Mouse (Mus musculus): Measurements from ENCODE around the gene Slc41a1.

Gene Slc41a1

DNA sequence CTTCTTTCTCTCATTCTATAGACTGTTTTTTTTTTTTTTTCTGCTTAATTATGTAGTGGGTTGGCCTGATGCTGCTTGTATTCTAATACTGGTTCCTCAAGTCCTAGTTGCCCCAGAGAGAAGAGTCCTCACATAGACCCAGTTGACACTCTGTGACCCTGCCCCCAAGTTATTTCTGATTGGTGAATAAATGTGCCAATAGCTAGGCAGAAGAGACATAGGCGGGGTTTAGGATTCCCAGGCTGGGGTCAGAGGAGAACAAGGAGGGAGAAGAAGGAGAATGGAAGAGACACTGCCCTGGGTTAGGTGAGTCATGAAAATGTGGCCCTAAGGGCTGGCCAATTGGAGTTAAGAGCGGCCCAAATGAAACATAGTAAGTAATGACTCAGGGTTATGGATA, 52.5 kb downstream of the Slc41a1 start:
- intact Hi-C loops (cut with DNase I): no loop called here

DNA sequence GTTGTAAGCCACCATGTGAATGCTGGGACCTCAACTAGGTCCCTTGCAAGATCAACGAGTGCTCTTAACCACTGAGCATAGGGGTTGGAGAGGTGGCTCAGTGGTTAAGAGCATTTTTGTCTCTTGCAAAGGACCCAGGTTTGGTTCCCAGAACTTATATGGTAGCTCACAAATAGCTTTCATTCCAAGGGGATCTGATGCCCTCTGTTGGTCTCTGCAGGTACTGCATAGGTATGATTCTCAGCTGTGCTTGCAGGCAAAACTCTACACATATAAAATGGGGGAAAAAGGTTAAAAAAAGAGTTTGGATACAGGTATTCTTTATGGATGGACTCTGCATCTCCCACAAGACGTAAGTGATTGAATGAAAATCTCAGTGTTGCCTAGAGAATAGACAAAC, 55.5 kb downstream of the Slc41a1 start:
- intact Hi-C loops (cut with DNase I): no loop called here

DNA sequence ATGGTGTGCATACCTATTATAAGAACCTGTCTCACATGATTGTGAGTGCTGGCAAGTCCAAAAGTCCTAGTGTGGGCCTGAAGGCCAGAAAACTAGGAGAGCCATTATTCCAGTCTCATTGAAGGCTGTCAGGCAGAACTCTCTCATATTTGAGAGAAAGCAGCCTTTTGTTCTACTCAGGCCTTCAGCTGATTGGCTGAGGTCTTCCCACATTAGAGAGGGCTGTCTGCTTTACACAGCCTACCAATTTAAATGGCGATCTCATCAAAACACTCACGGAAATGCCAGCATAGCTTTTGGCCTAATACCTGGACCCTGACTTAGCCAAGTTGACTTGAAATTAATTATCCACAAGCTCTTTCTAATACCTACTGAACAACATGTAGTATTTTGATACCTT, 58.9 kb downstream of the Slc41a1 start:
- intact Hi-C loops (cut with DNase I): no loop called here

DNA sequence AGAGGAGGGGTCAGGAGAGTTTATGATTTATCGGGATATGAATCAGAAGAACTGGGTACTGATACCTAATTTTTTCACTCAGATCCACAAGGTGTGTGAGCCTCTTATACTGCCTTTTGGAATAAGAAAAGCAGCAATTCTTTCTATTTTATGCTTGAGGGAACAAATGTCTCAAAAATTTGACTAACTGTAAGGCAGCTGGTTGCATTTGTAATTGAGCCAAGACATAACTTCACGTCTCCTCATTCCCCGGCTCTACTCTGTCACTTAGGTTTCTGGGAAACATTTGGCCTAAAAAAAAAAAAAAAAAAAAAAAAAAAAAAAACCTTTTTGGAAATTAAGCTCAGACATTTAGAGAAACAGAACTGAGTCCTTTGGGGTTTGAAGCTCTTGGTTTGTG, 59.3 kb downstream of the Slc41a1 start:
- intact Hi-C loops (cut with DNase I): no loop called here

DNA sequence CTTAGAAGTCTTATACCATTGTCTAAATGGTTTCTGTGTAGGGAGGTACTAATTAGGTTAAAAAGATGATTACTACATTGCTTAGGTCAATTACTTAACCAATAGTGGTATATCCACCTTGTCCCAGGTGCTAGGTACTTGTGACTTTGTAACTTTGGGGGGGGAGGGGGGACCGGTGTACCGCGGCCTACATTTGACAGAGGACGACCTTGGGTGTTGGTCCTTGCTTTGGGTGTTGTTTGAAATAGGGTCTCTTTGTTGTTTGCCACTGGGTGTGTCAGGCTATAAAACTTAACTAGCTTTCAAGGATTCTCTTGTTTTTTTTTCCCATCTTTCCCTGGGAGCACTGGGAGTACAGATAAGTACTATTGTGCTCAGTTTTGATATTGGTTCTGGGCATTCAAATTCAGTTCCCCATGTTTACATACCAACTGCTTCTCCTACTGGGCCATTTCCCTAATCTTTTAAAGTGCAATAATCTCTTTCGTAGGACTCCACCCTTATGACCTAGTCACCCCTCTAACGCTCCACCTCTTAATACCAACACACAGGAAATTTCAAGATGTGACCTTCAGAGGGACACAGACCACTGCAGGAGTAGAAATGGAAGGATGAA, 62.9 kb downstream of the Slc41a1 start:
- intact Hi-C loops (cut with DNase I): no loop called here

DNA sequence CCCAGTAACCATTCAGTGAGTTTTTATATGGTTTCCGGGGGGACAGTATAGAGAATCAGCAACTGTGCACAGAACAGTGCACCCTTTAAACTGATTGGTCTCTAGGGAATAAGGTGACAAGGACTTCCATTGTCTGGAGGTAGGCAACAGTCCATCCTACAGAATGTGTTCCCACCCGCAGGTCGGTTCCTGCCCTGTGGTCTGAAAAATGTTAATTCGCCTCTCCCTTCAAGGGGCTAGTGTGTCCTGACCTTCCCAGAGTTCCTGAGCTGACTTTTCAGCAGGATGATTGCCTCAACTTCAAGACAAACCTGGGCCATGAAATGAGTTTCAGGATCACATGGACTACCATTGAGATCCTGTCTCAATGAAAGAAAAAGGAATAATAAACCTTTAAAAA, 64.1 kb downstream of the Slc41a1 start:
- intact Hi-C loops (cut with DNase I): no loop called here

Data from adrenal gland (tissue).